Mouse (Mus musculus): ENCODE results near the gene Uvrag. TPM values are rescaled to one million over a fixed set of nuclear protein-coding genes. Genes with fewer than 3 reads are reported as not detected.

The Uvrag gene
- polyA plus RNA-seq, 1 experiment from 2014 or later, result 13.1 TPM

DNA sequence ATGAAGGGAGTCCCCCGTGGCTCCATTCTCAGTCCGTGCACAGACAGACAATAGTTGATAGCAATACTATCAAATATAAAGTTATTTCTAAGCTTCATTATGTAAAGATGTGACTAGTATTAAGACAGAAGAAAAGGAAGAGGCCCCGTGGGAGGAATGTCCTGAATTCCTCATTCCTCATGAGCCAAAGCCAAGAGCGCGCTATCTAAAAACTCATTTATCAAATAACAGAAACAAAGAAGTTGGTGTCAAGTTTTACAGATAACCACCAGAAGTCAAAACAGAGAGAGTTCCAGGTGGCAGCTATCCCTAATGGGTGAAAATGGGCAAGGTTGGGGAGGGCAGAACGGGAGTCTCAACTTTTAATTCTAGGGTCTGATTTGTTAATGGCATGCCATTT lies 95.4 kb downstream of the Uvrag start:
- H3K27ac ChIP-seq (ENCODE audit: low read depth, low read length), result no peak overlapping the region
- ATAC-seq (ENCODE audit: low FRiP score) (no peak), DNase-seq (ENCODE audit: low spot score) (no peak)
- no peak overlapping the region for H3K9ac ChIP-seq (ENCODE audit: low read depth, low read length)
- H3K4me1 ChIP-seq (replicated peaks; ENCODE audit: control insufficient read depth, insufficient read depth, low read length), result no peaks in the 10 kb centered on the region; the same call in 1 of the 2 replicates
- no peak overlapping the region for H3K4me2 ChIP-seq (replicated peaks; ENCODE audit: low read depth, low read length)
- no peaks in the 10 kb centered on the region for H3K36me3 ChIP-seq (ENCODE audit: control insufficient read depth, insufficient read depth, low read length)
- no peaks in the 10 kb centered on the region for H3K9me3 ChIP-seq (ENCODE audit: control insufficient read depth, low read length)
- H3K27me3 ChIP-seq (ENCODE audit: control insufficient read depth, insufficient read depth, low read length), result no peaks in the 10 kb centered on the region
- 59% methylated on average over 6 of the region's 6 CpGs for WGBS
- no peak overlapping the region for H3K4me3 ChIP-seq (ENCODE audit: low read depth, low read length)

- no peaks in the 10 kb centered on the region for H3K9me3 ChIP-seq (ENCODE audit: control insufficient read depth, low read length)
- 73% methylated on average over 7 of the region's 7 CpGs for WGBS
- no peak overlapping the region for H3K4me3 ChIP-seq (ENCODE audit: low read depth, low read length)
- H3K27ac ChIP-seq (ENCODE audit: low read depth, low read length), result no peak overlapping the region
- no peaks in the 10 kb centered on the region for H3K27me3 ChIP-seq (ENCODE audit: control insufficient read depth, insufficient read depth, low read length)
- DNase-seq (ENCODE audit: low spot score) (no peak), ATAC-seq (ENCODE audit: low FRiP score) (no peak)
- no peaks in the 10 kb centered on the region for H3K36me3 ChIP-seq (ENCODE audit: control insufficient read depth, insufficient read depth, low read length)
- H3K4me1 ChIP-seq (replicated peaks; ENCODE audit: control insufficient read depth, insufficient read depth, low read length), result no peaks in the 10 kb centered on the region; the same call in 1 of the 2 replicates
- H3K4me2 ChIP-seq (replicated peaks; ENCODE audit: low read depth, low read length), result no peak overlapping the region
- no peak overlapping the region for H3K9ac ChIP-seq (ENCODE audit: low read depth, low read length)
Measured at GRCm38 (mm10) chr7:99043923-99044322, 97.0 kb downstream of the Uvrag start.

DNA sequence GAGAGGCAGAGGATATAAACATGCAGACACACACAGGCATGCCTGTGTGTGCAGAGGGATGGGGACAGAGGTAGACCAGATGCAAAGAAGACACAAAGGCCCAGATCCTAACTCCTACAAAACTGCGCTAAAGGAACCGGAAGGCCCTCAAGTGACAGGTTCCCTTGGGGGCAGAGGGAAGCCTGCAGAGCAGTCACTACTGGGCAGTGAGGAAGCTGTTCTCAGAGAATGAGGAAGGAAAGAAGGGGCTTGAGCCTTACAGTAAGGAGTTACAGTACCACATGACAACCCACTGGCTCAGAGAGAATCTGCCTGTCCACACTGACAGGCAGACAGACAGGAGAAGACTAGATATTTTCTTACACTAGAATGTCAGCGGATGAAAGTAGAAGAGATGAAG lies 97.6 kb downstream of the Uvrag start:
- Histone ChIP-seq H3K4me3 (ENCODE audit: low read depth, low read length) (no peak overlapping the region), H3K4me2 (replicated peaks; ENCODE audit: low read depth, low read length) (no peak overlapping the region), H3K9me3 (ENCODE audit: control insufficient read depth, low read length) (no peaks in the 10 kb centered on the region), H3K27me3 (ENCODE audit: control insufficient read depth, insufficient read depth, low read length) (no peaks in the 10 kb centered on the region), H3K27ac (ENCODE audit: low read depth, low read length) (no peak overlapping the region), H3K9ac (ENCODE audit: low read depth, low read length) (no peak overlapping the region), H3K4me1 (replicated peaks; ENCODE audit: control insufficient read depth, insufficient read depth, low read length) (no peaks in the 10 kb centered on the region; the same call in 1 of the 2 replicates), H3K36me3 (ENCODE audit: control insufficient read depth, insufficient read depth, low read length) (no peaks in the 10 kb centered on the region)
- 97% methylated on average over 3 of the region's 3 CpGs for WGBS
- ATAC-seq (ENCODE audit: low FRiP score) (no peak), DNase-seq (ENCODE audit: low spot score) (no peak)

- Histone ChIP-seq H3K4me1 (replicated peaks; ENCODE audit: control insufficient read depth, insufficient read depth, low read length) (no peaks in the 10 kb centered on the region; the same call in 1 of the 2 replicates), H3K4me2 (replicated peaks; ENCODE audit: low read depth, low read length) (no peak overlapping the region), H3K36me3 (ENCODE audit: control insufficient read depth, insufficient read depth, low read length) (no peaks in the 10 kb centered on the region), H3K27ac (ENCODE audit: low read depth, low read length) (no peak overlapping the region), H3K9ac (ENCODE audit: low read depth, low read length) (no peak overlapping the region), H3K9me3 (ENCODE audit: control insufficient read depth, low read length) (no peaks in the 10 kb centered on the region), H3K27me3 (ENCODE audit: control insufficient read depth, insufficient read depth, low read length) (no peaks in the 10 kb centered on the region), H3K4me3 (ENCODE audit: low read depth, low read length) (no peak overlapping the region)
- DNase-seq (ENCODE audit: low spot score), result no peak
- WGBS, result 88% methylated on average over 9 of the region's 9 CpGs
- no peak for ATAC-seq (ENCODE audit: low FRiP score)
Measured at GRCm38 (mm10) chr7:99041818-99042217, 99.1 kb downstream of the Uvrag start.

GRCm38 (mm10) chr7:99039912-99040311 lies 101.0 kb downstream of the Uvrag start:
- H3K27me3 ChIP-seq (ENCODE audit: control insufficient read depth, insufficient read depth, low read length), result no peaks in the 10 kb centered on the region
- ATAC-seq (ENCODE audit: low FRiP score), result no peak
- H3K4me1 ChIP-seq (replicated peaks; ENCODE audit: control insufficient read depth, insufficient read depth, low read length), result no peaks in the 10 kb centered on the region
- H3K27ac ChIP-seq (ENCODE audit: low read depth, low read length), result no peak overlapping the region
- WGBS, result 91% methylated on average over 8 of the region's 8 CpGs
- no peak for DNase-seq (ENCODE audit: low spot score)
- H3K9me3 ChIP-seq (ENCODE audit: control insufficient read depth, low read length), result no peaks in the 10 kb centered on the region
- H3K4me3 ChIP-seq (ENCODE audit: low read depth, low read length), result no peak overlapping the region
- H3K9ac ChIP-seq (ENCODE audit: low read depth, low read length), result no peak overlapping the region
- H3K36me3 ChIP-seq (ENCODE audit: control insufficient read depth, insufficient read depth, low read length), result no peaks in the 10 kb centered on the region
- no peak overlapping the region for H3K4me2 ChIP-seq (replicated peaks; ENCODE audit: low read depth, low read length)

- ATAC-seq (ENCODE audit: low FRiP score), result no peak
- Histone ChIP-seq H3K4me2 (replicated peaks; ENCODE audit: low read depth, low read length) (no peak overlapping the region), H3K4me1 (replicated peaks; ENCODE audit: control insufficient read depth, insufficient read depth, low read length) (no peaks in the 10 kb centered on the region), H3K4me3 (ENCODE audit: low read depth, low read length) (no peak overlapping the region), H3K36me3 (ENCODE audit: control insufficient read depth, insufficient read depth, low read length) (no peaks in the 10 kb centered on the region), H3K27ac (ENCODE audit: low read depth, low read length) (no peak overlapping the region), H3K9ac (ENCODE audit: low read depth, low read length) (no peak overlapping the region), H3K27me3 (ENCODE audit: control insufficient read depth, insufficient read depth, low read length) (no peaks in the 10 kb centered on the region), H3K9me3 (ENCODE audit: control insufficient read depth, low read length) (no peaks in the 10 kb centered on the region)
- DNase-seq (ENCODE audit: low spot score), result no peak
- 91% methylated on average over 8 of the region's 8 CpGs for WGBS
Measured at GRCm38 (mm10) chr7:99036284-99036683, 104.7 kb downstream of the Uvrag start.

DNA sequence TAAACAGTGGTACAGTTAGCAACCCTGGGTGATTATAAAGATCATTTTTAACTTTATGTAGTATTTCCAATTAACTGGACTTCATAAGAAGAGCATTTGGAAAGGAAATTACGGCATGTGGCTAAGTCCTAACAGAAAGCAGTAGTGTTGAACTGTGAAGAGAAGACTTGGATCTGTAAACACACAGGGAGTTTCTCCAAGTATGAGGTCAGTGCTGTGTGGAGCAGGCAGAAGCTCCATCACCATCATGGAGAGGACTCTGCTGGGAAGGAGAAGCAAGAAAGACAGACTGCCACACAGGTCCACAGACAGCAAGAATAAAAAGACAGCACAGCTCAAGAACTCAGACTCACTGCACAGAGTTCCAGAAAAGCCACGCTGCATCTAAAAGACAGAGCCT lies 106.0 kb downstream of the Uvrag start:
- Histone ChIP-seq H3K27ac (ENCODE audit: low read depth, low read length) (no peak overlapping the region), H3K4me2 (replicated peaks; ENCODE audit: low read depth, low read length) (no peak overlapping the region), H3K36me3 (ENCODE audit: control insufficient read depth, insufficient read depth, low read length) (no peaks in the 10 kb centered on the region), H3K27me3 (ENCODE audit: control insufficient read depth, insufficient read depth, low read length) (no peaks in the 10 kb centered on the region), H3K4me1 (replicated peaks; ENCODE audit: control insufficient read depth, insufficient read depth, low read length) (no peaks in the 10 kb centered on the region), H3K4me3 (ENCODE audit: low read depth, low read length) (no peak overlapping the region), H3K9me3 (ENCODE audit: control insufficient read depth, low read length) (no peaks in the 10 kb centered on the region), H3K9ac (ENCODE audit: low read depth, low read length) (no peak overlapping the region)
- 93% methylated on average over 2 of the region's 2 CpGs for WGBS
- ATAC-seq (ENCODE audit: low FRiP score) (no peak), DNase-seq (ENCODE audit: low spot score) (no peak)

- no peaks in the 10 kb centered on the region for H3K27me3 ChIP-seq (ENCODE audit: control insufficient read depth, insufficient read depth, low read length)
- H3K9ac ChIP-seq (ENCODE audit: low read depth, low read length), result no peak overlapping the region
- ATAC-seq (ENCODE audit: low FRiP score) (no peak), DNase-seq (ENCODE audit: low spot score) (no peak)
- no peaks in the 10 kb centered on the region for H3K36me3 ChIP-seq (ENCODE audit: control insufficient read depth, insufficient read depth, low read length)
- no peak overlapping the region for H3K27ac ChIP-seq (ENCODE audit: low read depth, low read length)
- no peak overlapping the region for H3K4me3 ChIP-seq (ENCODE audit: low read depth, low read length)
- 89% methylated on average over 5 of the region's 5 CpGs for WGBS
- H3K4me1 ChIP-seq (replicated peaks; ENCODE audit: control insufficient read depth, insufficient read depth, low read length), result no peaks in the 10 kb centered on the region
- H3K4me2 ChIP-seq (replicated peaks; ENCODE audit: low read depth, low read length), result no peak overlapping the region
- H3K9me3 ChIP-seq (ENCODE audit: control insufficient read depth, low read length), result no peaks in the 10 kb centered on the region
Measured at GRCm38 (mm10) chr7:99033838-99034237, 107.1 kb downstream of the Uvrag start.

DNA sequence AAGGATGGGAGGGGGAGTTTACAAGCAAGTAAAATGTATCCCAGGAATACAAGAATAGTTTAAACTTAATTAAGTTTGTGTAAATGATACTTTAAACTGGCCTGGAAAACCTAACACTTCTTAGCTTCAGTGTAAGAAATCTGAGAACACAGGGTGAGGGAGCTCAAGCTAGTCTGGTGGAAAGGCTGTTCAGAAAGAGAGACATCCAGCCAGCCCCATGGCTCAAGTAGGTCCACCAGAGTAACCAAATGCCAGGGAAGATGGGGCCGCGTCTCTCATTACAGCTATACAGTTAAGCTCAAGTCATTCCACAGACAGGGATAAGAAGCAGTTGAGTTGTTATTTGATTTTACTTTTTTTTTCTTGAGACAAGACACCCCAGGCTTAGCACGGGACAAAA lies 107.6 kb downstream of the Uvrag start:
- Histone ChIP-seq H3K9me3 (ENCODE audit: control insufficient read depth, low read length) (no peaks in the 10 kb centered on the region), H3K9ac (ENCODE audit: low read depth, low read length) (no peak overlapping the region), H3K4me3 (ENCODE audit: low read depth, low read length) (no peak overlapping the region), H3K4me2 (replicated peaks; ENCODE audit: low read depth, low read length) (no peak overlapping the region), H3K36me3 (ENCODE audit: control insufficient read depth, insufficient read depth, low read length) (no peaks in the 10 kb centered on the region), H3K27me3 (ENCODE audit: control insufficient read depth, insufficient read depth, low read length) (no peaks in the 10 kb centered on the region), H3K27ac (ENCODE audit: low read depth, low read length) (no peak overlapping the region), H3K4me1 (replicated peaks; ENCODE audit: control insufficient read depth, insufficient read depth, low read length) (no peaks in the 10 kb centered on the region)
- WGBS, result 95% methylated on average over 3 of the region's 3 CpGs
- ATAC-seq (ENCODE audit: low FRiP score), result no peak
- DNase-seq (ENCODE audit: low spot score), result no peak

Data from hindbrain, embryonic 11.5 days (tissue).